Mouse (Mus musculus) T-helper 1 cell (primary cell): ENCODE measurements around the gene Nkx2-3.

Experiments
- in situ Hi-C: fragments of 300-600 bp; cut with MboI, MseI; formaldehyde crosslinking; loops from one replicate; pipeline ENCODE4 v1.15.1; 2025; ENCODE audit warnings: high pct_unique_total_duplicates

Gene Nkx2-3

GRCm38 (mm10) chr19:43604492-43605120 lies 7.5 kb upstream of the Nkx2-3 start:
- in situ Hi-C loops = loop anchor here (10.0 kb wide), 1 partner anchor 1280 kb away; no protein-coding TSS in a partner anchor

- in situ Hi-C loops = loop anchor here (10.0 kb wide), 1 partner anchor 1279 kb away; no protein-coding TSS in a partner anchor
Measured at GRCm38 (mm10) chr19:43605666-43606551, 6.2 kb upstream of the Nkx2-3 start.

- in situ Hi-C loops = loop anchor here (10.0 kb wide), 1 partner anchor 1278 kb away; no protein-coding TSS in a partner anchor
Measured at GRCm38 (mm10) chr19:43606552-43607530, 5.3 kb upstream of the Nkx2-3 start.

GRCm38 (mm10) chr19:43607842-43608680 lies 4.1 kb upstream of the Nkx2-3 start:
- in situ Hi-C loops = loop anchor here (10.0 kb wide), 1 partner anchor 1277 kb away; no protein-coding TSS in a partner anchor

- in situ Hi-C loops = loop anchor here (10.0 kb wide), 1 partner anchor 1276 kb away; no protein-coding TSS in a partner anchor
Measured at GRCm38 (mm10) chr19:43608711-43609457, 3.2 kb upstream of the Nkx2-3 start.

GRCm38 (mm10) chr19:43609458-43610330 lies 2.4 kb upstream of the Nkx2-3 start:
- in situ Hi-C loops = loop anchor here (10.0 kb wide), 1 partner anchor 1275 kb away; no protein-coding TSS in a partner anchor

- in situ Hi-C loops = no loop called here
Measured at GRCm38 (mm10) chr19:43610341-43610848, 1.7 kb upstream of the Nkx2-3 start.

- in situ Hi-C loops = no loop called here
Measured at GRCm38 (mm10) chr19:43611110-43611509, 1.0 kb upstream of the Nkx2-3 start.

GRCm38 (mm10) chr19:43611561-43611960 lies 564 bp upstream of the Nkx2-3 start:
- in situ Hi-C loops = no loop called here

GRCm38 (mm10) chr19:43612501-43612971 lies 411 bp downstream of the Nkx2-3 start:
- in situ Hi-C loops = no loop called here

GRCm38 (mm10) chr19:43613293-43614130 lies 1.4 kb downstream of the Nkx2-3 start:
- in situ Hi-C loops = no loop called here

- in situ Hi-C loops = no loop called here
Measured at GRCm38 (mm10) chr19:43614341-43615073, 2.4 kb downstream of the Nkx2-3 start.

- in situ Hi-C loops = no loop called here
Measured at GRCm38 (mm10) chr19:43615074-43615445, 2.9 kb downstream of the Nkx2-3 start.

GRCm38 (mm10) chr19:43615571-43616414 lies 3.7 kb downstream of the Nkx2-3 start:
- in situ Hi-C loops = no loop called here

GRCm38 (mm10) chr19:43616415-43616861 lies 4.3 kb downstream of the Nkx2-3 start:
- in situ Hi-C loops = no loop called here

GRCm38 (mm10) chr19:43616889-43617288 lies 4.8 kb downstream of the Nkx2-3 start:
- in situ Hi-C loops = no loop called here
